Mouse (Mus musculus): ENCODE data around the gene Tlcd2. TPM values are rescaled to one million over a fixed set of nuclear protein-coding genes. Genes with fewer than 3 reads are reported as not detected.

Tlcd2 gene
- polyA plus RNA-seq, 1 experiment from 2014 or later: 24.5 TPM

- H3K4me1 ChIP-seq: peaks cover 44% of the 10 kb centered on the region
- no peak for ATAC-seq (replicated peaks; ENCODE audit: low FRiP score)
- peak overlapping the region; percentile 87 for H3K4me2 ChIP-seq
- no peaks in the 10 kb centered on the region for H3K27me3 ChIP-seq
- peak overlapping the region; percentile 98 for H3K27ac ChIP-seq
- H3K9ac ChIP-seq: no peak overlapping the region
- WGBS: 25% methylated on average over 5 of the region's 5 CpGs
- H3K4me3 ChIP-seq (replicated peaks): peak overlapping the region; percentile 82
- H3K36me3 ChIP-seq: peaks cover 5% of the 10 kb centered on the region; the same call in 1 of the 2 replicates
- no peaks in the 10 kb centered on the region for H3K9me3 ChIP-seq (replicated peaks)
Observed at GRCm38 (mm10) chr11:75459751-75460102, 1.8 kb upstream of the Tlcd2 start.

- Histone ChIP-seq H3K27me3 (no peaks in the 10 kb centered on the region), H3K27ac (peak overlapping the region; percentile 98), H3K9ac (peak overlapping the region; percentile 47), H3K4me3 (replicated peaks) (peak overlapping the region; percentile 82), H3K4me1 (peaks cover 38% of the 10 kb centered on the region), H3K4me2 (peak overlapping the region; percentile 87), H3K9me3 (replicated peaks) (no peaks in the 10 kb centered on the region), H3K36me3 (peaks cover 10% of the 10 kb centered on the region)
- ATAC-seq (replicated peaks; ENCODE audit: low FRiP score): peak; percentile 61
- 3% methylated on average over 19 of the region's 19 CpGs for whole genome bisulfite sequencing
Observed at GRCm38 (mm10) chr11:75460103-75460843, 1.2 kb upstream of the Tlcd2 start.

- peak; percentile 27; the same call in 1 of the 2 replicates for ATAC-seq (replicated peaks; ENCODE audit: low FRiP score)
- H3K27me3 ChIP-seq: no peaks in the 10 kb centered on the region
- H3K27ac ChIP-seq: peak overlapping the region; percentile 92
- peaks cover 20% of the 10 kb centered on the region for H3K36me3 ChIP-seq
- H3K9me3 ChIP-seq (replicated peaks): no peaks in the 10 kb centered on the region
- H3K4me2 ChIP-seq: peak overlapping the region; percentile 97
- WGBS: 0% methylated on average over 27 of the region's 30 CpGs
- peaks cover 37% of the 10 kb centered on the region for H3K4me1 ChIP-seq
- peak overlapping the region; percentile 82 for H3K4me3 ChIP-seq (replicated peaks)
- peak overlapping the region; percentile 68 for H3K9ac ChIP-seq
Observed at GRCm38 (mm10) chr11:75461743-75462252, 283 bp downstream of the Tlcd2 start.

GRCm38 (mm10) chr11:75462253-75462783 lies 803 bp downstream of the Tlcd2 start:
- H3K4me2 ChIP-seq: peak overlapping the region; percentile 97
- peak overlapping the region; percentile 92 for H3K27ac ChIP-seq
- no peak for ATAC-seq (replicated peaks; ENCODE audit: low FRiP score)
- peaks cover 21% of the 10 kb centered on the region for H3K36me3 ChIP-seq
- H3K9me3 ChIP-seq (replicated peaks): no peaks in the 10 kb centered on the region
- H3K4me3 ChIP-seq (replicated peaks): peak overlapping the region; percentile 82
- H3K9ac ChIP-seq: peak overlapping the region; percentile 68
- under 1% methylated on average over 15 of the region's 16 CpGs for whole genome bisulfite sequencing
- H3K4me1 ChIP-seq: peaks cover 37% of the 10 kb centered on the region
- H3K27me3 ChIP-seq: no peaks in the 10 kb centered on the region

GRCm38 (mm10) chr11:75462865-75463336 lies 1.4 kb downstream of the Tlcd2 start:
- WGBS: 1% methylated on average over 9 of the region's 9 CpGs
- H3K4me1 ChIP-seq: peaks cover 42% of the 10 kb centered on the region
- peak overlapping the region; percentile 97 for H3K4me2 ChIP-seq
- peak; percentile 52 for ATAC-seq (replicated peaks; ENCODE audit: low FRiP score)
- H3K9ac ChIP-seq: peak overlapping the region; percentile 68
- H3K36me3 ChIP-seq: peaks cover 21% of the 10 kb centered on the region
- H3K4me3 ChIP-seq (replicated peaks): peak overlapping the region; percentile 82
- peak overlapping the region; percentile 92 for H3K27ac ChIP-seq
- no peaks in the 10 kb centered on the region for H3K9me3 ChIP-seq (replicated peaks)
- no peaks in the 10 kb centered on the region for H3K27me3 ChIP-seq

- Histone ChIP-seq H3K36me3 (peaks cover 21% of the 10 kb centered on the region), H3K9ac (no peak overlapping the region), H3K9me3 (replicated peaks) (no peaks in the 10 kb centered on the region), H3K27me3 (no peaks in the 10 kb centered on the region), H3K4me2 (peak overlapping the region; percentile 97), H3K27ac (peak overlapping the region; percentile 92), H3K4me1 (peaks cover 50% of the 10 kb centered on the region), H3K4me3 (replicated peaks) (peak overlapping the region; percentile 82)
- ATAC-seq (replicated peaks; ENCODE audit: low FRiP score): no peak
- WGBS: 48% methylated on average over 4 of the region's 4 CpGs
Observed at GRCm38 (mm10) chr11:75463624-75464023, 2.1 kb downstream of the Tlcd2 start.

GRCm38 (mm10) chr11:75464417-75464816 lies 2.9 kb downstream of the Tlcd2 start:
- Histone ChIP-seq H3K27ac (no peak overlapping the region), H3K4me2 (no peak overlapping the region), H3K9me3 (replicated peaks) (no peaks in the 10 kb centered on the region), H3K4me3 (replicated peaks) (no peak overlapping the region), H3K27me3 (no peaks in the 10 kb centered on the region), H3K4me1 (peaks cover 47% of the 10 kb centered on the region), H3K9ac (no peak overlapping the region), H3K36me3 (peaks cover 21% of the 10 kb centered on the region)
- 85% methylated on average over 6 of the region's 6 CpGs for WGBS
- no peak for ATAC-seq (replicated peaks; ENCODE audit: low FRiP score)

GRCm38 (mm10) chr11:75465051-75465450 lies 3.5 kb downstream of the Tlcd2 start:
- H3K4me2 ChIP-seq: no peak overlapping the region
- ATAC-seq (replicated peaks; ENCODE audit: low FRiP score): no peak
- no peak overlapping the region for H3K4me3 ChIP-seq (replicated peaks)
- no peak overlapping the region for H3K9ac ChIP-seq
- H3K4me1 ChIP-seq: peaks cover 41% of the 10 kb centered on the region
- WGBS: 88% methylated on average over 6 of the region's 6 CpGs
- no peaks in the 10 kb centered on the region for H3K9me3 ChIP-seq (replicated peaks)
- H3K36me3 ChIP-seq: peaks cover 21% of the 10 kb centered on the region
- no peak overlapping the region for H3K27ac ChIP-seq
- H3K27me3 ChIP-seq: no peaks in the 10 kb centered on the region

- WGBS: 98% methylated on average over 4 of the region's 4 CpGs
- no peak overlapping the region for H3K4me3 ChIP-seq (replicated peaks)
- H3K27ac ChIP-seq: no peak overlapping the region
- ATAC-seq (replicated peaks; ENCODE audit: low FRiP score): no peak
- no peak overlapping the region for H3K4me2 ChIP-seq
- no peak overlapping the region for H3K9ac ChIP-seq
- H3K9me3 ChIP-seq (replicated peaks): no peaks in the 10 kb centered on the region
- H3K4me1 ChIP-seq: peaks cover 34% of the 10 kb centered on the region
- H3K27me3 ChIP-seq: no peaks in the 10 kb centered on the region
- H3K36me3 ChIP-seq: peaks cover 21% of the 10 kb centered on the region
Observed at GRCm38 (mm10) chr11:75466731-75467505, 5.4 kb downstream of the Tlcd2 start.

- peak overlapping the region; percentile 23 for H3K27ac ChIP-seq
Observed at GRCm38 (mm10) chr11:75467512-75468215, 6.1 kb downstream of the Tlcd2 start.

GRCm38 (mm10) chr11:75468410-75468809 lies 6.9 kb downstream of the Tlcd2 start:
- Histone ChIP-seq H3K27me3 (no peaks in the 10 kb centered on the region), H3K36me3 (peaks cover 21% of the 10 kb centered on the region), H3K4me3 (replicated peaks) (peak overlapping the region; percentile 55), H3K4me1 (peaks cover 19% of the 10 kb centered on the region), H3K9me3 (replicated peaks) (no peaks in the 10 kb centered on the region), H3K4me2 (peak overlapping the region; percentile 88), H3K27ac (peak overlapping the region; percentile 23; the same call in 1 of the 2 replicates), H3K9ac (peak overlapping the region; percentile 59)
- ATAC-seq (replicated peaks; ENCODE audit: low FRiP score): no peak; the same call in 1 of the 2 replicates
- 60% methylated on average over 7 of the region's 7 CpGs for WGBS

More at GRCm38 (mm10) chr11:75467512-75468215, 6.1 kb downstream of the Tlcd2 start:
- H3K4me1 ChIP-seq: peaks cover 27% of the 10 kb centered on the region
- ATAC-seq (replicated peaks; ENCODE audit: low FRiP score): peak; percentile 85
- no peaks in the 10 kb centered on the region for H3K9me3 ChIP-seq (replicated peaks)
- H3K9ac ChIP-seq: peak overlapping the region; percentile 59
- no peaks in the 10 kb centered on the region for H3K27me3 ChIP-seq
- WGBS: 16% methylated on average over 19 of the region's 19 CpGs
- peaks cover 21% of the 10 kb centered on the region for H3K36me3 ChIP-seq
- peak overlapping the region; percentile 88 for H3K4me2 ChIP-seq
- H3K4me3 ChIP-seq (replicated peaks): peak overlapping the region; percentile 55
